ENCODE assay signal across 8 mouse cellular contexts in genomic region chr5:147408731-147409130, GRCm38 (mm10). TPM values are rescaled to one million over a fixed set of nuclear protein-coding genes. Genes with fewer than 3 reads are reported as not detected.
DNase-seq lines count a peak whose midpoint lies in the region; ATAC-seq and TF ChIP-seq lines count a peak whose summit lies in the region.

No protein-coding gene starts in this region.

- no peaks in the 10 kb centered on the region for H3K9me3 ChIP-seq in midbrain, embryonic 10.5 days (replicated peaks)
- no peaks in the 10 kb centered on the region for H3K9me3 ChIP-seq in midbrain, postnatal 0 days (ENCODE audit: low read length)
- H3K9me3 ChIP-seq in limb, embryonic 15.5 days: no peaks in the 10 kb centered on the region
- no peaks in the 10 kb centered on the region for H3K9me3 ChIP-seq in stomach, embryonic 14.5 days (ENCODE audit: control insufficient read depth, low read depth, low read length)

- no peaks in the 10 kb centered on the region for H3K4me1 ChIP-seq in midbrain, embryonic 10.5 days
- no peaks in the 10 kb centered on the region for H3K4me1 ChIP-seq in midbrain, postnatal 0 days (ENCODE audit: insufficient read depth, low read length)
- H3K4me1 ChIP-seq in limb, embryonic 15.5 days: no peaks in the 10 kb centered on the region
- H3K4me1 ChIP-seq in stomach, embryonic 14.5 days (ENCODE audit: control insufficient read depth, insufficient read depth, low read length): no peaks in the 10 kb centered on the region

- no peak overlapping the region for H3K27ac ChIP-seq in midbrain, embryonic 10.5 days (replicated peaks)
- no peak overlapping the region for H3K27ac ChIP-seq in midbrain, postnatal 0 days (ENCODE audit: low read depth, low read length)
- H3K27ac ChIP-seq in limb, embryonic 15.5 days: no peak overlapping the region
- no peak overlapping the region for H3K27ac ChIP-seq in stomach, embryonic 14.5 days (ENCODE audit: low read length)

- DNase-seq in adrenal gland, adult 2 months: peak; percentile 32
- no peak for DNase-seq in adrenal gland, adult 8-10 months
- no peak for DNase-seq in midbrain, embryonic 10.5 days (ENCODE audit: low spot score)
- no peak for DNase-seq in midbrain, postnatal 0 days (ENCODE audit: low spot score)
- DNase-seq in ovary, adult 18-20 months (ENCODE audit: low spot score): no peak

- peak overlapping the region; percentile 15 for H3K4me3 ChIP-seq in midbrain, embryonic 10.5 days
- H3K4me3 ChIP-seq in midbrain, postnatal 0 days (ENCODE audit: low read depth, low read length): no peak overlapping the region
- peak overlapping the region; percentile 20; the same call in 1 of the 2 replicates for H3K4me3 ChIP-seq in limb, embryonic 15.5 days
- no peak overlapping the region for H3K4me3 ChIP-seq in stomach, embryonic 14.5 days (ENCODE audit: low read depth, low read length)

- H3K36me3 ChIP-seq in midbrain, embryonic 10.5 days: no peaks in the 10 kb centered on the region
- H3K36me3 ChIP-seq in midbrain, postnatal 0 days (ENCODE audit: insufficient read depth, low read length): no peaks in the 10 kb centered on the region
- H3K36me3 ChIP-seq in limb, embryonic 15.5 days: no peaks in the 10 kb centered on the region
- H3K36me3 ChIP-seq in stomach, embryonic 14.5 days (ENCODE audit: control insufficient read depth, insufficient read depth, low read length): no peaks in the 10 kb centered on the region

- 65% methylated on average over 29 of the region's 29 CpGs for WGBS in midbrain, embryonic 10.5 days
- 68% methylated on average over 29 of the region's 29 CpGs for WGBS in midbrain, postnatal 0 days
- 61% methylated on average over 29 of the region's 29 CpGs for whole genome bisulfite sequencing in limb, embryonic 15.5 days
- WGBS in stomach, embryonic 14.5 days: 51% methylated on average over 29 of the region's 29 CpGs

- no peak overlapping the region for H3K9ac ChIP-seq in midbrain, postnatal 0 days (replicated peaks; ENCODE audit: low read length, poor library complexity, severe bottlenecking)
- H3K9ac ChIP-seq in limb, embryonic 15.5 days: no peak overlapping the region
- H3K9ac ChIP-seq in stomach, embryonic 14.5 days (replicated peaks; ENCODE audit: low read depth, low read length): no peak overlapping the region

- no peak for ATAC-seq in midbrain, postnatal 0 days (ENCODE audit: low FRiP score)
- ATAC-seq in limb, embryonic 15.5 days (ENCODE audit: insufficient number of reproducible peaks, low FRiP score, low TSS enrichment, low read depth): no peak
- ATAC-seq in stomach, embryonic 14.5 days (ENCODE audit: insufficient number of reproducible peaks, insufficient read depth, low FRiP score, low read depth): peak; percentile 42; the same call in 1 of the 2 replicates
- ATAC-seq in monocyte, adult 5-6 weeks (replicated peaks; ENCODE audit: insufficient number of reproducible peaks, low FRiP score, low TSS enrichment, poor library complexity, severe bottlenecking): no peak

- no peaks in the 10 kb centered on the region for H3K27me3 ChIP-seq in midbrain, embryonic 10.5 days (ENCODE audit: low read depth, poor library complexity, severe bottlenecking)
- H3K27me3 ChIP-seq in midbrain, postnatal 0 days (ENCODE audit: insufficient read depth, low read length): no peaks in the 10 kb centered on the region
- no peaks in the 10 kb centered on the region for H3K27me3 ChIP-seq in limb, embryonic 15.5 days
- H3K27me3 ChIP-seq in stomach, embryonic 14.5 days (ENCODE audit: control insufficient read depth, insufficient read depth, low read length): no peaks in the 10 kb centered on the region

- no peak overlapping the region for H3K4me2 ChIP-seq in midbrain, postnatal 0 days (ENCODE audit: low read depth, low read length, poor library complexity, severe bottlenecking)
- no peak overlapping the region; the same call in 1 of the 2 replicates for H3K4me2 ChIP-seq in limb, embryonic 15.5 days
- H3K4me2 ChIP-seq in stomach, embryonic 14.5 days (replicated peaks; ENCODE audit: low read depth, low read length): peak overlapping the region; percentile 16; the same call in 1 of the 2 replicates

- no peak for TF ChIP-seq CTCF in midbrain, postnatal 0 days (IDR thresholded peaks at IDR 0.05)

RNA-seq across cellular contexts. Expression of gene Flt3, which starts 8.4 kb away (rescaled TPM):
- total RNA-seq in adrenal gland, adult 2 months (2021): under 1 TPM; 0.24 to 0.35 TPM
- 0.07 and 0.15 TPM in 2 replicates for polyA plus RNA-seq in adrenal gland, adult 2 months (2012; rRNA removed)
- under 1 TPM; 0.49 to 0.93 (median 0.67) TPM for total RNA-seq in adrenal gland, adult 8-10 months (2022)
- polyA plus RNA-seq in midbrain, embryonic 10.5 days (2016; fragmentation: Nextera tagmentation; extraction: Ambion mirVana): 0.02 and 0.12 TPM in 2 replicates
- total RNA-seq in midbrain, postnatal 0 days (2014; rRNA removed): 2.5 and 2.6 TPM in 2 replicates
- 2.0 TPM in 2 replicates for polyA plus RNA-seq in midbrain, postnatal 0 days (2015; fragmentation: Nextera tagmentation; extraction: Ambion mirVana)
- 0.14 and 0.27 TPM in 2 replicates for polyA plus RNA-seq in limb, embryonic 15.5 days (2015; fragmentation: Nextera tagmentation; extraction: Ambion mirVana)
- 0.06 and 0.24 TPM in 2 replicates for polyA plus RNA-seq in stomach, embryonic 14.5 days (2014; fragmentation: Nextera tagmentation; extraction: Ambion mirVana)
- total RNA-seq in monocyte, adult 5-6 weeks (2017): 1.7 to 3.9 TPM (median 3.2 TPM) in 3 replicates

RNA-seq across cellular contexts. Expression of gene Pan3, which starts 21.2 kb away (rescaled TPM):
- 100 to 1,000 TPM in 1 of 2 experiments, 10 to 100 TPM in 1; 75.5 to 122 TPM for total RNA-seq in adrenal gland, adult 2 months (2021)
- polyA plus RNA-seq in adrenal gland, adult 2 months (2012; rRNA removed): 8.0 and 11.2 TPM in 2 replicates
- 100 to 1,000 TPM in 2 of 4 experiments, 10 to 100 TPM in 2; 87.1 to 151 (median 115) TPM for total RNA-seq in adrenal gland, adult 8-10 months (2022)
- polyA plus RNA-seq in midbrain, embryonic 10.5 days (2016; fragmentation: Nextera tagmentation; extraction: Ambion mirVana): 46.8 and 54.5 TPM in 2 replicates
- total RNA-seq in midbrain, postnatal 0 days (2014; rRNA removed): 38.9 and 66.7 TPM in 2 replicates
- polyA plus RNA-seq in midbrain, postnatal 0 days (2015; fragmentation: Nextera tagmentation; extraction: Ambion mirVana): 51.3 and 61.4 TPM in 2 replicates
- polyA plus RNA-seq in limb, embryonic 15.5 days (2015; fragmentation: Nextera tagmentation; extraction: Ambion mirVana): 60.0 and 70.8 TPM in 2 replicates
- polyA plus RNA-seq in stomach, embryonic 14.5 days (2014; fragmentation: Nextera tagmentation; extraction: Ambion mirVana): 94.8 and 98.3 TPM in 2 replicates
- 167 to 270 TPM (median 183 TPM) in 3 replicates for total RNA-seq in monocyte, adult 5-6 weeks (2017)

Comparison
In these comparisons a context has a peak if more than half of its experiments do, and no peak if none do; other contexts are left out.
1. H3K4me3 ChIP-seq: peak in midbrain, embryonic 10.5 days (single experiment) and limb, embryonic 15.5 days (single experiment); none in midbrain, postnatal 0 days (single experiment) and stomach, embryonic 14.5 days (single experiment).